Comparison of ENCODE assay signal across 28 mouse cellular contexts in the genomic region with DNA sequence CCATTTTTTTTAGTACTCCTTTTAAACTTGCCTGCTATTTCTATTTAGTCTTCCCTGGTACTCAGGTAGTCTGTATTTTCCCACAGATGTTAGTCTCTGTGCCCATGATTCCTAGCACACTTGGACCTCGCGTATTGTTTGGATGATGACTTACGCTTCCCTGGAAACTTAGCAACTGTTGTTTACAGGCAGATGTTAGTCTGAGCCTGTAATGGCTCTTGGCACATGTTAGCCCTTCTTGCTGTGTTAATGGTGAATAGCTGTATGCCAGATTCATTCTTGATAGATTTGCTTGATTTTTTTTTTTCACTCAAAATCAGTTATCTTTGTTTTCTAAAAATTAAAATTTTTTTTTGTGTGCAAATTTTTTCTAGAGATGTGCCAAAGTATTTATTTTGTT. TPM values are rescaled to one million over a fixed set of nuclear protein-coding genes. Genes with fewer than 3 reads are reported as not detected.
DNase-seq lines count a peak whose midpoint lies in the region; ATAC-seq and TF ChIP-seq lines count a peak whose summit lies in the region.
"Had no signal": no experiment of that assay in that cellular context is flagged by ENCODE, and none has a peak within 500 bp of the region (broad histone marks: within the 10 kb centered on the region; RNA-seq: fewer than 3 reads in every experiment).

No protein-coding gene starts in this region.

- TF ChIP-seq POLR2A in lung, adult 2 months (IDR thresholded peaks at IDR 0.05; ENCODE audit: borderline replicate concordance, extremely low read depth, low read depth, low read length), result no peak

- H3K9me3 ChIP-seq in lung, embryonic 14.5 days (ENCODE audit: low read depth, low read length), result no peaks in the 10 kb centered on the region
- H3K9me3 ChIP-seq: embryonic facial prominence, embryonic 15.5 days; heart, embryonic 15.5 days; liver, embryonic 15.5 days; megakaryocyte, embryonic 14.5 days; neural tube, embryonic 13.5 days had no signal

- no peak overlapping the region for H3K4me2 ChIP-seq in lung, embryonic 14.5 days
- H3K4me2 ChIP-seq: embryonic facial prominence, embryonic 15.5 days; liver, embryonic 15.5 days had no signal

- H3K27ac ChIP-seq in gastrocnemius, adult 2 months, result peak overlapping the region; percentile 59; the same call in 1 of the 2 replicates
- no peak overlapping the region for H3K27ac ChIP-seq in lung, embryonic 14.5 days (ENCODE audit: low read depth)
- H3K27ac ChIP-seq: embryonic facial prominence, embryonic 15.5 days; heart, embryonic 15.5 days; hindbrain, postnatal 0 days; liver, embryonic 15.5 days had no signal

- peak; percentile 56; the same call in 1 of the 2 replicates for ATAC-seq in lung, embryonic 14.5 days (ENCODE audit: insufficient read depth)
- ATAC-seq: activated CD4-positive, CD25-positive, alpha-beta regulatory T cell, adult 4 months had no signal

- no peaks in the 10 kb centered on the region for H3K27me3 ChIP-seq in lung, embryonic 14.5 days (ENCODE audit: insufficient read depth, low read length)
- H3K27me3 ChIP-seq: embryonic facial prominence, embryonic 15.5 days; heart, embryonic 15.5 days; liver, embryonic 15.5 days; megakaryocyte, embryonic 14.5 days; neural tube, embryonic 13.5 days had no signal

- H3K36me3 ChIP-seq in lung, embryonic 14.5 days (ENCODE audit: insufficient read depth), result peaks cover 11% of the 10 kb centered on the region; the same call in 1 of the 2 replicates

- TF ChIP-seq CTCF in gastrocnemius, adult 2 months (IDR thresholded peaks at IDR 0.05), result no peak
- TF ChIP-seq CTCF in lung, embryonic 14.5 days (IDR thresholded peaks at IDR 0.05; ENCODE audit: low read depth), result no peak
- no peak for TF ChIP-seq CTCF in lung, adult 2 months (IDR thresholded peaks at IDR 0.05; ENCODE audit: insufficient read depth, low read length)

- intact Hi-C loops in gastrocnemius, adult 2 months (cut with DNase I), result no loop called here
- intact Hi-C loops in gastrocnemius, postnatal 36 days (cut with DNase I), result no loop called here

- no peak for DNase-seq in gastrocnemius, adult 2 months
- DNase-seq in gastrocnemius, postnatal 36 days, result no peak
- peak; percentile 49 for DNase-seq in lung, embryonic 14.5 days
- no peak for DNase-seq in lung, adult 2 months
- DNase-seq in adipocyte (ENCODE audit: low spot score), result peak; percentile 58
- peak; percentile 18 for DNase-seq in forelimb bud, embryonic 11.5 days (ENCODE audit: low read depth, low spot score)
- DNase-seq in urinary bladder, postnatal 14 days (ENCODE audit: low spot score), result no peak
- DNase-seq: adrenal gland, postnatal 10 days; cerebellum, adult 2 months; cerebellum, postnatal 25 days; gastrocnemius, postnatal 25 days; heart, postnatal 36 days; kidney, adult 18-20 months; kidney, postnatal 4 days; left cerebral cortex, postnatal 4 days; lung, postnatal 14 days; thymus, adult 18-20 months; thymus, postnatal 36 days had no signal

- no peaks in the 10 kb centered on the region for H3K4me1 ChIP-seq in lung, embryonic 14.5 days (ENCODE audit: insufficient read depth)
- peaks cover 4% of the 10 kb centered on the region; the same call in 1 of the 2 replicates for H3K4me1 ChIP-seq in lung, adult 2 months (ENCODE audit: control insufficient read depth, insufficient read depth, low read length)
- H3K4me1 ChIP-seq: embryonic facial prominence, embryonic 15.5 days had no signal

- no peak overlapping the region for H3K9ac ChIP-seq in lung, embryonic 14.5 days
- H3K9ac ChIP-seq: embryonic facial prominence, embryonic 15.5 days; heart, embryonic 15.5 days; liver, embryonic 15.5 days had no signal

- no peak overlapping the region for H3K4me3 ChIP-seq in gastrocnemius, adult 2 months
- no peak overlapping the region for H3K4me3 ChIP-seq in lung, embryonic 14.5 days (ENCODE audit: low read depth, low read length)
- H3K4me3 ChIP-seq in lung, adult 2 months (replicated peaks; ENCODE audit: extremely low read depth, low read depth, low read length), result no peak overlapping the region
- H3K4me3 ChIP-seq: embryonic facial prominence, embryonic 15.5 days; heart, embryonic 15.5 days; liver, embryonic 15.5 days; megakaryocyte, embryonic 14.5 days; neural tube, embryonic 13.5 days had no signal

- 48% methylated on average over 3 of the region's 3 CpGs for WGBS in lung, embryonic 14.5 days
- 41% methylated on average over 3 of the region's 3 CpGs for WGBS in lung, adult 2 months

RNA-seq across cellular contexts. Expression of gene Vamp4, which starts 18.3 kb away (rescaled TPM):
- 10 to 100 TPM; 18.3 to 21.1 TPM for total RNA-seq in gastrocnemius, adult 2 months (2021)
- total RNA-seq in gastrocnemius, postnatal 36 days (2021), result 10 to 100 TPM; 13.9 to 15.3 TPM
- polyA plus RNA-seq in lung, embryonic 14.5 days (2014; fragmentation: Nextera tagmentation; extraction: Ambion mirVana), result 48.3 and 48.4 TPM in 2 replicates
- polyA plus RNA-seq in lung, adult 2 months (2012; rRNA removed), result 10.8 and 13.7 TPM in 2 replicates

RNA-seq across cellular contexts. Expression of gene Mettl13, which starts 40.3 kb away (rescaled TPM):
- 1 to 10 TPM; 6.6 to 8.9 TPM for total RNA-seq in gastrocnemius, adult 2 months (2021)
- total RNA-seq in gastrocnemius, postnatal 36 days (2021), result 1 to 10 TPM; 5.9 to 9.6 TPM
- polyA plus RNA-seq in lung, embryonic 14.5 days (2014; fragmentation: Nextera tagmentation; extraction: Ambion mirVana), result 19.8 and 20.9 TPM in 2 replicates
- 3.9 and 6.2 TPM in 2 replicates for polyA plus RNA-seq in lung, adult 2 months (2012; rRNA removed)

RNA-seq across cellular contexts. Expression of gene Myoc, which starts 50.3 kb away (rescaled TPM):
- total RNA-seq in gastrocnemius, adult 2 months (2021), result 10 to 100 TPM; 37.8 to 63.6 TPM
- total RNA-seq in gastrocnemius, postnatal 36 days (2021), result 10 to 100 TPM; 23.4 to 24.2 TPM
- polyA plus RNA-seq in lung, embryonic 14.5 days (2014; fragmentation: Nextera tagmentation; extraction: Ambion mirVana), result not detected in 2 replicates
- 0.29 and 1.3 TPM in 2 replicates for polyA plus RNA-seq in lung, adult 2 months (2012; rRNA removed)
- total RNA-seq: MEL had no signal
- polyA plus RNA-seq: activated CD4-positive, CD25-positive, alpha-beta regulatory T cell, adult 4 months; C2C12; heart, embryonic 15.5 days; liver, embryonic 15.5 days; neural tube, embryonic 13.5 days; stomach, embryonic 16.5 days had no signal

Comparison
In these comparisons a context has a peak if more than half of its experiments do, and no peak if none do; other contexts are left out.
1. DNase-seq: peak in lung, embryonic 14.5 days (single experiment), adipocyte (single experiment) and forelimb bud, embryonic 11.5 days (single experiment); none in gastrocnemius, adult 2 months (single experiment), gastrocnemius, postnatal 36 days (0 of 2), lung, adult 2 months (single experiment) and urinary bladder, postnatal 14 days (single experiment).